In genomic region chr2:28578003-28578402, GRCm38 (mm10) we compare ENCODE assay signal across 10 mouse cellular contexts. TPM values are rescaled to one million over a fixed set of nuclear protein-coding genes. Genes with fewer than 3 reads are reported as not detected.
A peak's percentile ranks its signal among the peaks of the same experiment; 100 is the strongest.
DNase-seq lines count a peak whose midpoint lies in the region; ATAC-seq and TF ChIP-seq lines count a peak whose summit lies in the region.
"Had no signal": no experiment of that assay in that cellular context is flagged by ENCODE, and none has a peak within 500 bp of the region (broad histone marks: within the 10 kb centered on the region; RNA-seq: fewer than 3 reads in every experiment).

No protein-coding gene starts in this region.

- H3K79me2 ChIP-seq in MEL (ENCODE audit: control insufficient read depth, insufficient read depth, low read length, poor library complexity), result peaks cover 5% of the 10 kb centered on the region
- H3K79me2 ChIP-seq in liver, adult 2 months (ENCODE audit: control insufficient read depth, insufficient read depth, low read length), result no peaks in the 10 kb centered on the region

- TF ChIP-seq CTCF in intestine, postnatal 0 days (IDR thresholded peaks at IDR 0.05; ENCODE audit: low read depth), result peak; percentile 64
- TF ChIP-seq CTCF in MEL (IDR thresholded peaks at IDR 0.05 in 2 of 3, conservative IDR thresholded peaks at IDR 0.05 in 1 of 3; ENCODE audit: control insufficient read depth in 1 of 3, insufficient read depth in 1 of 3, low read depth in 2 of 3, low read length in 3 of 3, poor library complexity in 1 of 3, severe bottlenecking in 1 of 3), result peak; percentile 64 to 81 (median 79)
- peak; percentile 71 for TF ChIP-seq CTCF in liver, adult 2 months (IDR thresholded peaks at IDR 0.05; ENCODE audit: low read depth, low read length)

- no peak overlapping the region for H3K4me2 ChIP-seq in intestine, postnatal 0 days (replicated peaks; ENCODE audit: low read depth)
- no peak overlapping the region for H3K4me2 ChIP-seq in intestine, embryonic 16.5 days (ENCODE audit: low read depth, low read length)

- intact Hi-C loops in left cerebral cortex, postnatal 10 days (cut with DNase I), result no loop called here

- peak; percentile 68 to 70 for DNase-seq in B cell, adult 2 months
- DNase-seq in MEL (ENCODE audit: low read depth, low spot score), result peak; percentile 59
- no peak for DNase-seq in liver, adult 2 months (ENCODE audit: extremely low read depth, low read depth, low spot score)
- no peak for DNase-seq in ovary, postnatal 36 days (ENCODE audit: low spot score)
- DNase-seq in left cerebral cortex, adult 8-10 months (ENCODE audit: low spot score in 2 of 2), result no peak
- no peak for DNase-seq in left cerebral cortex, postnatal 10 days (ENCODE audit: extremely low spot score in 1 of 2, low spot score in 2 of 2)

- ATAC-seq in intestine, postnatal 0 days, result no peak
- ATAC-seq in intestine, embryonic 16.5 days, result no peak

- H3K4me3 ChIP-seq in intestine, postnatal 0 days (ENCODE audit: low read depth, low read length), result no peak overlapping the region
- no peak overlapping the region for H3K4me3 ChIP-seq in intestine, embryonic 16.5 days (ENCODE audit: low read length)
- H3K4me3 ChIP-seq in MEL (ENCODE audit: control insufficient read depth in 1 of 2, insufficient read depth in 1 of 2, low read depth in 2 of 2, low read length in 2 of 2), result no peak overlapping the region
- no peak overlapping the region for H3K4me3 ChIP-seq in liver, adult 2 months (ENCODE audit: insufficient read depth, low read depth, low read length)
- H3K4me3 ChIP-seq: myocyte had no signal

- H3K9ac ChIP-seq in intestine, postnatal 0 days (ENCODE audit: low read depth, low read length), result no peak overlapping the region
- no peak overlapping the region for H3K9ac ChIP-seq in intestine, embryonic 16.5 days (ENCODE audit: low read depth, low read length)
- H3K9ac ChIP-seq in MEL (ENCODE audit: control insufficient read depth, low read depth, low read length, poor library complexity, severe bottlenecking), result no peak overlapping the region
- H3K9ac ChIP-seq in liver, adult 2 months (ENCODE audit: low read depth, low read length), result no peak overlapping the region

- WGBS in intestine, postnatal 0 days, result 66% methylated on average over 5 of the region's 5 CpGs
- 77% methylated on average over 5 of the region's 5 CpGs for WGBS in intestine, embryonic 16.5 days
- 90% methylated on average over 5 of the region's 5 CpGs for WGBS in liver, adult 2 months

- no peaks in the 10 kb centered on the region for H3K9me3 ChIP-seq in intestine, postnatal 0 days (ENCODE audit: control insufficient read depth)
- no peaks in the 10 kb centered on the region for H3K9me3 ChIP-seq in intestine, embryonic 16.5 days (ENCODE audit: control insufficient read depth, low read length)
- no peaks in the 10 kb centered on the region for H3K9me3 ChIP-seq in MEL (replicated peaks; ENCODE audit: insufficient read depth, low read length)

- H3K4me1 ChIP-seq in intestine, postnatal 0 days (replicated peaks; ENCODE audit: control insufficient read depth, insufficient read depth, low read length), result no peaks in the 10 kb centered on the region
- peaks cover 3% of the 10 kb centered on the region; the same call in 1 of the 2 replicates for H3K4me1 ChIP-seq in intestine, embryonic 16.5 days (ENCODE audit: control insufficient read depth, insufficient read depth, low read length)
- H3K4me1 ChIP-seq in MEL (ENCODE audit: control insufficient read depth in 1 of 2, insufficient read depth in 2 of 2, low read length in 2 of 2), result no peaks in the 10 kb centered on the region
- H3K4me1 ChIP-seq in liver, adult 2 months (ENCODE audit: control insufficient read depth, insufficient read depth, low read length), result no peaks in the 10 kb centered on the region

- no peak overlapping the region for H3K27ac ChIP-seq in intestine, postnatal 0 days (ENCODE audit: low read depth, low read length)
- H3K27ac ChIP-seq in intestine, embryonic 16.5 days (ENCODE audit: low read length), result no peak overlapping the region
- no peak overlapping the region for H3K27ac ChIP-seq in MEL (ENCODE audit: control insufficient read depth, low read depth, low read length)
- H3K27ac ChIP-seq in liver, adult 2 months (replicated peaks; ENCODE audit: insufficient read depth, low read depth, low read length), result no peak overlapping the region

- H3K27me3 ChIP-seq in intestine, postnatal 0 days (replicated peaks; ENCODE audit: control insufficient read depth, insufficient read depth, low read length), result no peaks in the 10 kb centered on the region
- H3K27me3 ChIP-seq in intestine, embryonic 16.5 days (replicated peaks; ENCODE audit: control insufficient read depth, insufficient read depth, low read length), result no peaks in the 10 kb centered on the region
- no peaks in the 10 kb centered on the region for H3K27me3 ChIP-seq in MEL (ENCODE audit: control insufficient read depth in 1 of 2, insufficient read depth in 2 of 2, low read length in 2 of 2)
- H3K27me3 ChIP-seq in liver, adult 2 months (ENCODE audit: control insufficient read depth, insufficient read depth, low read length), result no peaks in the 10 kb centered on the region

- peaks cover 59% of the 10 kb centered on the region for H3K36me3 ChIP-seq in intestine, postnatal 0 days (ENCODE audit: control insufficient read depth, insufficient read depth)
- H3K36me3 ChIP-seq in intestine, embryonic 16.5 days (ENCODE audit: control insufficient read depth, insufficient read depth, low read length), result 0 out of 2 replicates have a peak, but pooled peaks cover 16% of the 10 kb centered on the region
- peaks cover 2 to 3% of the 10 kb centered on the region in 2 experiments; a peak in 3 of 4 replicates for H3K36me3 ChIP-seq in MEL (ENCODE audit: control insufficient read depth in 1 of 2, insufficient read depth in 2 of 2, low read length in 2 of 2)
- peaks cover 6% of the 10 kb centered on the region; the same call in 1 of the 2 replicates for H3K36me3 ChIP-seq in liver, adult 2 months (ENCODE audit: control insufficient read depth, insufficient read depth, low read length)

- TF ChIP-seq EP300 in MEL (IDR thresholded peaks at IDR 0.05; ENCODE audit: low read depth in 1 of 2, low read length in 2 of 2), result no peak

- TF ChIP-seq RAD21 in MEL (IDR thresholded peaks at IDR 0.05; ENCODE audit: low read depth, low read length), result no peak

- TF ChIP-seq POLR2A in MEL (IDR thresholded peaks at IDR 0.05; ENCODE audit: control insufficient read depth in 1 of 2, insufficient read depth in 1 of 2, low read depth in 1 of 2, low read length in 2 of 2, poor library complexity in 1 of 2), result no peak
- TF ChIP-seq POLR2A in liver, adult 2 months (IDR thresholded peaks at IDR 0.05; ENCODE audit: extremely low read depth, insufficient read depth, low read length), result no peak

TF ChIP-seq in MEL, 35 proteins besides CTCF, POLR2A, EP300 and RAD21 (continues in another document):
- no peak for TF ChIP-seq TBP (IDR thresholded peaks at IDR 0.05; ENCODE audit: low read depth, low read length)
- no peak for TF ChIP-seq MEF2A (IDR thresholded peaks at IDR 0.05; ENCODE audit: extremely low read depth, insufficient replicate concordance, low read depth, low read length, poor library complexity, severe bottlenecking)
- TF ChIP-seq CHD1 (IDR thresholded peaks at IDR 0.05; ENCODE audit: low read depth, low read length), result no peak
- TF ChIP-seq TCF12 (IDR thresholded peaks at IDR 0.05; ENCODE audit: low read depth, low read length), result no peak
- no peak for TF ChIP-seq BHLHE40 (IDR thresholded peaks at IDR 0.05; ENCODE audit: borderline replicate concordance, low read depth, low read length)
- no peak for TF ChIP-seq UBTF (IDR thresholded peaks at IDR 0.05; ENCODE audit: borderline replicate concordance, insufficient read depth, low read depth, low read length)
- no peak for TF ChIP-seq JUND (IDR thresholded peaks at IDR 0.05; ENCODE audit: low read depth, low read length)
- TF ChIP-seq MYC (IDR thresholded peaks at IDR 0.05; ENCODE audit: low read depth, low read length), result no peak
- TF ChIP-seq MXI1 (IDR thresholded peaks at IDR 0.05; ENCODE audit: low read depth, low read length), result no peak
- TF ChIP-seq ZMIZ1 (IDR thresholded peaks at IDR 0.05; ENCODE audit: low read depth, low read length), result no peak
- TF ChIP-seq USF2 (IDR thresholded peaks at IDR 0.05; ENCODE audit: borderline replicate concordance in 1 of 2, insufficient read depth in 1 of 2, low read depth in 1 of 2, low read length in 2 of 2), result no peak
- no peak for TF ChIP-seq KAT2A (conservative IDR thresholded peaks at IDR 0.05; ENCODE audit: low read depth, low read length)

RNA-seq across cellular contexts. Expression of gene Gtf3c5, which starts 5.5 kb away (rescaled TPM):
- 8.4 and 8.9 TPM in 2 replicates for polyA plus RNA-seq in intestine, postnatal 0 days (2015; fragmentation: Nextera tagmentation; extraction: Ambion mirVana)
- polyA plus RNA-seq in intestine, embryonic 16.5 days (2015; fragmentation: Nextera tagmentation; extraction: Ambion mirVana), result 27.5 and 32.2 TPM in 2 replicates
- total RNA-seq in MEL (2012; rRNA removed), result 20.3 and 22.5 TPM in 2 replicates
- 10 to 100 TPM in 1 of 2 experiments, not detected in 1; 50.2 TPM for polyA plus RNA-seq in MEL (2012; ENCODE audit: insufficient read depth in 1 of 2, insufficient read length in 2 of 2, low read depth in 1 of 2, low replicate concordance in 2 of 2, missing spikeins in 1 of 2)
- 2.9 and 3.1 TPM in 2 replicates for total RNA-seq in liver, adult 2 months (2014; rRNA removed)
- polyA plus RNA-seq in liver, adult 2 months (2012; rRNA removed), result 7.8 and 9.0 TPM in 2 replicates
- 10 to 100 TPM; 18.0 to 19.4 (median 19.2) TPM for total RNA-seq in left cerebral cortex, adult 8-10 months (2022)
- total RNA-seq in left cerebral cortex, postnatal 10 days (2021), result 10 to 100 TPM; 18.6 to 20.2 TPM

RNA-seq across cellular contexts. Expression of gene Cel, which starts 14.8 kb away (rescaled TPM):
- polyA plus RNA-seq in intestine, postnatal 0 days (2015; fragmentation: Nextera tagmentation; extraction: Ambion mirVana), result 5.5 and 7.9 TPM in 2 replicates
- 383 and 542 TPM in 2 replicates for polyA plus RNA-seq in intestine, embryonic 16.5 days (2015; fragmentation: Nextera tagmentation; extraction: Ambion mirVana)
- not detected in 2 replicates for total RNA-seq in MEL (2012; rRNA removed)
- not detected for polyA plus RNA-seq in MEL (2012; ENCODE audit: insufficient read depth in 1 of 2, insufficient read length in 2 of 2, low read depth in 1 of 2, low replicate concordance in 2 of 2, missing spikeins in 1 of 2)
- 19.2 and 70.5 TPM in 2 replicates for total RNA-seq in liver, adult 2 months (2014; rRNA removed)
- polyA plus RNA-seq in liver, adult 2 months (2012; rRNA removed), result 0.11 and 0.37 TPM in 2 replicates
- not detected for total RNA-seq in left cerebral cortex, adult 8-10 months (2022)
- not detected for total RNA-seq in left cerebral cortex, postnatal 10 days (2021)
- polyA plus RNA-seq: myocyte had no signal

RNA-seq across cellular contexts. Expression of gene Gfi1b, which starts 43.8 kb away (rescaled TPM):
- polyA plus RNA-seq in intestine, postnatal 0 days (2015; fragmentation: Nextera tagmentation; extraction: Ambion mirVana), result 0.34 TPM in 1 of 2 replicates, not detected in the other
- 1.1 and 2.5 TPM in 2 replicates for polyA plus RNA-seq in intestine, embryonic 16.5 days (2015; fragmentation: Nextera tagmentation; extraction: Ambion mirVana)
- 75.1 and 82.9 TPM in 2 replicates for total RNA-seq in MEL (2012; rRNA removed)
- 100 to 1,000 TPM; 194 to 277 TPM for polyA plus RNA-seq in MEL (2012; ENCODE audit: insufficient read depth in 1 of 2, insufficient read length in 2 of 2, low read depth in 1 of 2, low replicate concordance in 2 of 2, missing spikeins in 1 of 2)
- not detected in 2 replicates for total RNA-seq in liver, adult 2 months (2014; rRNA removed)
- polyA plus RNA-seq in liver, adult 2 months (2012; rRNA removed), result not detected in 2 replicates
- not detected for total RNA-seq in left cerebral cortex, adult 8-10 months (2022)
- not detected for total RNA-seq in left cerebral cortex, postnatal 10 days (2021)
- polyA plus RNA-seq: intestine, embryonic 14.5 days; myocyte had no signal

Comparison
In these comparisons a context has a peak if more than half of its experiments do, and no peak if none do; other contexts are left out.
1. DNase-seq: peak in B cell, adult 2 months (2 of 2) and MEL (single experiment); none in liver, adult 2 months (single experiment), ovary, postnatal 36 days (single experiment), left cerebral cortex, adult 8-10 months (0 of 2) and left cerebral cortex, postnatal 10 days (0 of 2).
2. RNA of gene Cel, which starts 14.8 kb away (total RNA-seq): 19.2 to 70.5 TPM in liver, adult 2 months; not detected in left cerebral cortex, postnatal 10 days, not detected in MEL and not detected in left cerebral cortex, adult 8-10 months; every median in the first group is over 10 times any median in the second.
3. RNA of gene Gfi1b, which starts 43.8 kb away (total RNA-seq): 75.1 to 82.9 TPM in MEL; not detected in liver, adult 2 months, not detected in left cerebral cortex, adult 8-10 months and not detected in left cerebral cortex, postnatal 10 days; every median in the first group is over 10 times any median in the second.
4. Peak in every context shown above with its lines, with median percentiles within 50 percentile points of each other: CTCF ChIP-seq.